Mouse (Mus musculus) heart, postnatal 25 days (tissue): ENCODE data around the gene Themis. TPM values are rescaled to one million over a fixed set of nuclear protein-coding genes. Genes with fewer than 3 reads are reported as not detected.

Source experiments
- DNase-seq: peaks from one replicate; pipeline ENCODE4 v3.0.0; 2022; ENCODE audit warnings: low spot score
- intact Hi-C: fragments of 180-260 bp; cut with DNase I; formaldehyde crosslinking; loops from one replicate; pipeline ENCODE4 v1.15.1; 2025
- total RNA-seq, 2 experiments: library from RNA; stranded (reverse); gene quantifications; 2 replicates each; pipeline ENCODE4 v1.2.3; 2021

Themis gene
- total RNA-seq, result not detected

DNA sequence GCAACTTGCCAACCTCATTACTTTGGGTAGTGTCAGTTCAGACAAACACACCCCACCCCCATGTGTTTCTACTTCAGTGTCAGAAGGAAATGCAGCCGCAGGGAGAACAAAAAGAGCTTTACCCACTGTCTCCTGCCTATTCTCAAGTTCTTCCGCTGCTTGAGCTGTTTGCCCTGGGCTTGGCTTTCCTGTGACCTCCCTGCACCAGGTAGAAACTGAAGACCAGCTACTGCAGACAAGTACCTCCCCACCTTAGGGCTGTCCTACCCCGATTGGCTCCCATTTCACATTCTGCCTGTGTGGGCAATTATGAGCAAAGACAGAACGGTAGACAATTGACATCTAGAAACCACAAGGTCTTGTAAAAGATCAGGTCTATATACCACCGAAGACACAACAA lies at the start of gene Themis:
Themis (plus strand) TSS at position 100 of the 400 bp plus-strand sequence.
- intact Hi-C loops, result no loop called here
- DNase-seq, result no peak

DNA sequence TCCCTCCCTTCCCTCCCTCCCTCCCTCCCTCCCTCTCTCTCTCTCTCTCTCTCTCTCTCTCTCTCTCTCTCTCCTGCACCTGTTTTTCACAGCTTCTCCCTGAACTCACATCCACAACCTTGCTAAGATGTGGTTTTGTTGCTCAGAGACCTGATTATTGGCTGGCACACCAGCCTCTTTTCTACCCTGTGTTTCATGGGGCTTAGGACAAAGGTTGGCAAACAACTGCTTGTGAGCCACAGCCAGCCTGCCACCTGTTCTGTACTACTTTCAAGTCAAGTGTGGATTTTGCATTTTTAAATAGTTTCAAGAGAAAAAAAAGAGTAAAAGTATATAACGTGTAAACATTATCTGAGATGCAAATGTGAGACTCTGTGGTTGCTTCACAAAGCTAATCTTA lies 48.7 kb upstream of the Themis start:
- DNase-seq, result no peak
- intact Hi-C loops, result no loop called here

GRCm38 (mm10) chr10:28636096-28636495 lies 32.1 kb upstream of the Themis start:
- DNase-seq, result no peak
- intact Hi-C loops, result no loop called here

DNA sequence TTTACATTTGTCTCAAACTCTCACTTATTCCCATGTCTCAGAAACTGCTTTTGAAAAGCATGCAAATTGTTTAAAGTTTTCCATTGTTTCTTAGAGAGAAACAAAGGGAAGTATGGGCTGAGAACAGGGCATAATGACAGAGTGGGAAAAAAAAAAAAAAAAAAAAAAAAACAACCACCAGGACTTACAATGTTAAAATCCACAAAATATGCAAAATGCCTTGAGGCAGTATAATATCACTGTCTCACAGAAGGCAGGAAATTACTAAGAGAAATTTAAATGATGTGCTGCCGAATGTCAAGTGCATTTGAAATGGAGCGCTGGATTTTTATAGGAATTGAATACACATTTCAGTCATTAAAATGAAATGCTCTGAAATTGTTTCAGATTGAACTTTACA lies 26.3 kb upstream of the Themis start:
- DNase-seq, result no peak
- intact Hi-C loops, result no loop called here

GRCm38 (mm10) chr10:28647855-28648254 lies 20.3 kb upstream of the Themis start:
- intact Hi-C loops, result no loop called here
- DNase-seq, result no peak

DNA sequence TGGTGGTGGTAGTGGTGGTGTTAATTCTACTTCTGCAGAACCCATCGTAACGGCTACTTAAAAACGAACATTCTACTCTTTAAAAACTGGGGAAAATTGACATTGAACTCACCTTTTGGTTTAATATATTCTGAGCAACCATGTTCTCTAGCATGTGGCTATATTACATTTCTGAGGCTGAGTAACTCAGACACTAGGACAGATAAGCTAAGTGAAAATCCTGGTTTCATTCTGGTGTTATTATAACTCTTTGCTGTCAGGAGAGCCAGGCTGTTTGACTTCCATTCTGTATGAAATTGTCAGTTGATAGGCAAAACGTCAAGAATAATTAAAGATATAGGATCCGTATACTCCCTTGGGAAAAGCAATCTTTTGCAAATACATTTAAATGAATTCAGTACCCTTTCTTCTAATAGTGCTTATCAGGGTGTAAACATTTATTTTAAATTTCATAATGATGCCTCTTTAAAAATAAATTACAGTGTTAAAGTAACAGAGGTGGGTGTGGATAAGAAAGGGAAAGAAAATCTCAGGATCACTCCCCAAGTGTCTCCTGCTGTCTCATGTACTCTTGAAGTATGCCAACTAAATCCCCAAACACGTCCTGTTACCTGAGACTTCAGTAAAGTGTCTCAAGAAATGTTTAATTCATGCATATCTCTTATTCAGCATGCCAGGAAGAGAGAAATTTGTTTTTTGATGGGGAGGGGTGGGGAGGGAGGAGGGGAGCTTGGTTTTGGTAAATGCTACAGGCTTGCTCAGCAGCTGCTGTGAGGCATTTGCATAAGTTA lies 18.9 kb upstream of the Themis start:
- intact Hi-C loops, result no loop called here

GRCm38 (mm10) chr10:28649900-28650160 lies 18.3 kb upstream of the Themis start:
- intact Hi-C loops, result no loop called here

More for the DNA sequence above, 18.9 kb upstream of the Themis start:
- DNase-seq, result no peak

DNA sequence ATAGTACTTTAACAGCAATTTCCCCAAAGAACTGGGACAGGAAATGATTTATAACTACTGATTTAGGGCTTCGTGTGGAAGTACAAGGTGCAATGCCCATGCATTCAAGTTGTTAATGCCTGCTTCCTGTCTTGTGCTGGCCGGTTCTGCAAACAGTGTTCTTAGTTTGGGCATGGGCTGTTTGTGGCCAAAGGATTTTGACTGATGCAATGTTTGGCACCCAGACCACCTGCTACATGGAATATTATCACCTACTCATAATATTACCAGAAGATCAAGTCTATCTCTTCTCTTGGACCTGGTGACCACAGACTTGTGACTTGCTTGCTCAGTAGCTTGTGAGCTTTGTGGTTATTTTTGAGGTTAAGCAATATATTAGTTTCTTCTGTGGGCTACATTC lies 16.2 kb upstream of the Themis start:
- no peak for DNase-seq
- intact Hi-C loops, result no loop called here

More at GRCm38 (mm10) chr10:28649900-28650160, 18.3 kb upstream of the Themis start:
- DNase-seq, result no peak

DNA sequence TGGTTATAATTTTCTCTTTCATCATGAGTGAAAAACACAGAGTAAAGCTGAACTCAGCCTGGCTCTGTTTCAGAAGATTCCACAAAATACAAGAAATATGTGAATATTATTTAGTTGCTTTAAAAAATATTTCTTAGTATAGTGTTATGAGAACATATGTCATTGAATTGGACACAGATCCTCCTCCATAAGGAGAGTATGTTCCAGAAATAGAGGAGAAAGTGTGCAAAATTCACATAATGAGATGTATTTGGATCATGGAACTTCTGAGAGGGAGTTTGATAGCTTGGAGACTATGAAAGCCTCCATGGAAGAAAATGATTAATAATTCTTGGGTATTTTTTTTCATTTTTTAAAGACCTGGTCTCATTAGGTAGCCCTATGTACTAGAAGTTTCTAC lies 13.4 kb upstream of the Themis start:
- intact Hi-C loops, result no loop called here
- no peak for DNase-seq

DNA sequence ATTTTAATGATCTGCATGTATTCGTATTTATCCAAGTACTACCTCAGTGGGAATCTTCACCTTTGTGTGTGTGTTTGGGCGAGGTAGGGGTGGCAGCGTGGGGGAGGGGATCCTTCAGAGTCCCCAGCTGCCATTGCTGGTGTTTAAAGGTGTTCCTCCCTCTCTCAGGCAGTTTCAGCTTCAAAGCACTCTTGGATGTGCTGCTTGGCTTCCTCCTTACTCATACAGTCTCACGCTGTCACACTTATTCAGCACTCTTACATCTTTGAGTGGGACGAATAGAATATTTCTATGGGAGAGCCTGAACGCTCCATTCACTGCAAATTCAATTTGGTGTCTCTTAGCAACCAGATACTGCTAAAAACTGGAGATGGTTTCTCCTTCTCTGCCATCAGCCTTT lies 3.0 kb upstream of the Themis start:
- no peak for DNase-seq
- intact Hi-C loops, result no loop called here

DNA sequence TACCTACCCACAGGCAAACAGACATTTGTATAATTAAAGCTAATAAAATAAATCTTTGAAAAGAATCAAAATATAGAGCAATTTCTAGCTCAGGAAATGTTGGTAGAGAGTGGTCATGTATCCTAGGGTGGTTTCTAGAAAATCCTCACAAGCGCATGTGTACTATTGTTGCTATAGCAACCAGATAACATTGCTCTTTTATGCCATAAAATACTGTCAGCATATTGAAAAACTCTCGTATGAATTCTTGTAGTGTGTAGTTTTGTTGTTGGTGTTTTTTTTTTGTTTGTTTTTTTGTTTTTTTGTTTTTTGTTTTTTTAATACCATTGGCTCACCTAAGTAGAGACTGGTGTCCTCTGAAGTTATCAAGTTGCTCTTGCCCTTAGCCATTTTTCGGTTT lies 5.8 kb downstream of the Themis start:
- DNase-seq, result no peak
- intact Hi-C loops, result no loop called here

DNA sequence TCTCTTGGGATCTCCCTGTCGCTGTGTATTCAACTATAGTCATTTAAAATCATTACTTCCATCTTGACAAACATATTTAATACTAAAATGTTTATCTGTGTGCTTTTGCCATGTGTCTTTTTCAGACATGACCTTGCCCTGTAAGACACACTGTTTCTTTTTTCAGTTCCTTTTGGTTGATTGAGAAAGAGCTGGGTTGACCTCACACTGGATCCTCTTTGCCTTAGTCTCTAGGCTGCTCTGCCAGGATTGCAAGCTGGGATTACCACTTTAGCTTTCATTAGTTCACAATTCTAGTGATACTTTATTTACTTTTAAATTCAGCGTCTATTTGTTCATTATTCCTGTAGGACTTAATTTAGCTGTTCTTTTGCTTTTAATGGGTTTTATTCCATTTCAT lies 7.2 kb downstream of the Themis start:
- DNase-seq, result no peak
- intact Hi-C loops, result no loop called here

GRCm38 (mm10) chr10:28694981-28695380 lies 26.8 kb downstream of the Themis start:
- DNase-seq, result no peak
- intact Hi-C loops, result no loop called here

- DNase-seq, result no peak
- intact Hi-C loops, result no loop called here
Observed at GRCm38 (mm10) chr10:28696032-28696431, 27.9 kb downstream of the Themis start.

GRCm38 (mm10) chr10:28698175-28698574 lies 30.0 kb downstream of the Themis start:
- intact Hi-C loops, result no loop called here
- no peak for DNase-seq

- intact Hi-C loops, result no loop called here
- no peak for DNase-seq
Observed at GRCm38 (mm10) chr10:28721828-28722227, 53.7 kb downstream of the Themis start.

- no peak for DNase-seq
- intact Hi-C loops, result no loop called here
Observed at GRCm38 (mm10) chr10:28723266-28723665, 55.1 kb downstream of the Themis start.

- intact Hi-C loops, result loop anchor here (2.0 kb wide), 1 partner anchor 245 kb away; no protein-coding TSS in a partner anchor
- no peak for DNase-seq
Observed at GRCm38 (mm10) chr10:28730122-28730521, 62.0 kb downstream of the Themis start.

GRCm38 (mm10) chr10:28737953-28738352 lies 69.8 kb downstream of the Themis start:
- no peak for DNase-seq
- intact Hi-C loops, result no loop called here

DNA sequence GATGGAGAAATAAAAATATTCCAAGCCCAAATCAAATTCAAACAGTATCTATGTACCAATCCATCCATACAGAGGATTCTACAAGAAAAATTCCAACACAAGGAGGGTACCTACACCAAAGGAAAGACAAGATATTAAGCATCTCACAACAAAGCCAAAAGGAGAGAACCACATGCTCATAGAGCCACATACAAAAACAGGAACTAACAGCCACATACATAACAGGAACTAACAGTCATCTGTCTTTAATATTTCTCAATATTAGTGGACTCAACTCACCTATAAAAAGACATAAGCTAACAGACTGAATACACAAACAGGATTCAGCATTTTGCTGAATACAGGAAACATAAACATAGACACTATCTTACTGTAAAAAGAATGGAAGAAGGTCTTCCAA lies 78.3 kb downstream of the Themis start:
- no peak for DNase-seq
- intact Hi-C loops, result no loop called here

DNA sequence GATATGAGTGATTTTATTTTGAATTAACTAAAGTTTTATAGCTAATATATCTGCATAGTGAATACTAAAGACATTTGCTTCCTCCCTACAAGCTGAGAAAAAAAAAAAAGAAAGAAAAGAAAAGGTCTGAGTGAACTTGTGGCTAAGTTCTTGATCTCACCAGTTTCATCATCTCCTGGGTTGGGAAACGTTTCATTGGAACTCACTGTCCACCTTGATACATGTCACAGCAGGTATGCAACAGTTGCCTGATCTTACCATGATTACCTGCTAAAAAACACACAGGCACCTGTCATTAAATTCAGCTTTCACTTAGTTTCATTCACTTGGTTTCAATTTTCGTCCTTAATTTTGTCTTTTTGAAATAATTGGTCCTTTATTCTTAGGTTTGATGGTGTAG lies 85.2 kb downstream of the Themis start:
- DNase-seq, result no peak
- intact Hi-C loops, result no loop called here

- intact Hi-C loops, result no loop called here
- no peak for DNase-seq
Observed at GRCm38 (mm10) chr10:28754927-28755326, 86.8 kb downstream of the Themis start.
